Mouse (Mus musculus) spleen, adult 2 months (tissue): ENCODE data around the gene Krt13. TPM values are rescaled to one million over a fixed set of nuclear protein-coding genes. Genes with fewer than 3 reads are reported as not detected.

Experiments used
- DNase-seq, 2 experiments: peaks; one replicate each; pipeline versions ENCODE4 v3.0.0 to v3.0.0-alpha.2; 2012 to 2021; ENCODE audit warnings: low spot score in 2 of 2, low read depth in 1 of 2
- H3K27ac ChIP-seq: fragments of 200-500 bp; 2 replicates; pipeline ENCODE4 v1.5.1; 2012; ENCODE audit warnings: low read length, inconsistent platforms; ENCODE audit not compliant: insufficient read depth
- H3K27me3 ChIP-seq: fragments of 200-500 bp; 2 replicates; pipeline ENCODE4 v1.6.1; 2012; ENCODE audit warnings: mild to moderate bottlenecking, moderate library complexity, low read length, inconsistent platforms; ENCODE audit not compliant: control insufficient read depth, insufficient read depth
- H3K36me3 ChIP-seq: fragments of 200-500 bp; 2 replicates; pipeline ENCODE4 v1.6.1; 2012; ENCODE audit warnings: mild to moderate bottlenecking, low read length, inconsistent platforms; ENCODE audit not compliant: control insufficient read depth, insufficient read depth
- H3K4me1 ChIP-seq: fragments of 200-500 bp; 2 replicates; pipeline ENCODE4 v1.6.1; 2011; ENCODE audit warnings: inconsistent platforms; ENCODE audit not compliant: control insufficient read depth, insufficient read depth, insufficient read length
- H3K4me3 ChIP-seq: fragments of 200-500 bp; 2 replicates; pipeline ENCODE4 v1.5.1; 2011; ENCODE audit warnings: mild to moderate bottlenecking, inconsistent platforms; ENCODE audit not compliant: insufficient read depth, insufficient read length; ENCODE audit errors: extremely low read depth
- CTCF ChIP-seq: fragments of 200-500 bp; IDR thresholded peaks from 2 replicates; pipeline ENCODE4 v1.5.1; 2011; ENCODE audit warnings: mild to moderate bottlenecking, inconsistent platforms; ENCODE audit not compliant: insufficient read depth, insufficient read length, insufficient replicate concordance; ENCODE audit errors: extremely low read depth
- POLR2A ChIP-seq: fragments of 200-500 bp; IDR thresholded peaks from 2 replicates; pipeline ENCODE4 v1.6.1; 2011; ENCODE audit warnings: low read depth, low read length, inconsistent platforms
- WGBS: fragments of 180-500 bp; shearing (Covaris S2); methylation state at CpG from one replicate; pipeline ENCODE4 v1.1.7; 2018; 5-methylcytosine and 5-hydroxymethylcytosine counted together
- polyA plus RNA-seq: library from polyadenylated mRNA; depleted of rRNA; stranded (reverse); fragments of >200 nt; gene quantifications from 2 replicates; pipeline ENCODE4 v1.2.3, GENCODE M21; 2012

The Krt13 gene
- polyA plus RNA-seq, 1 experiment: 0.08 TPM

DNA sequence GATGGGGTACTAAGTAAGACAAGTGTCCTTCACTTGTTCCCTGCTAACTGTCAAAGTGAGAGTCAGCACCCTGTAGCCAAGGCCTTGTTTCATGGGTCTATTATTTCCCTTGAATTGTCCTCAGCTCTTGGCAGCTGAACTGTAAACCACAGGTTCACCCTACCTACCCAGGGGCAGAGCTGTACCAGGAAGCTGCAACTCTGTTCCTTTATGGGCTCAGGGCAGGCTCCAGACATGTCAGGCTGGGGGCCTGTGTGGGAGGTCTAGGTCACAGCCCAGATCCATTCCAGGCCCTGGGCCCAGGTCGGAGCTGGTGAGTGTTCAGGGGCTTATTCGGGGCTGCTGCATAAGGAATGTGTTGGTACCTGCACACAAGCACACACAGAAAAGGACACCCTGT, 18.0 kb upstream of the Krt13 start:
- Histone ChIP-seq H3K27me3 (no peaks in the 10 kb centered on the region), H3K4me1 (no peaks in the 10 kb centered on the region), H3K4me3 (no peak overlapping the region), H3K36me3 (no peaks in the 10 kb centered on the region), H3K27ac (no peak overlapping the region)
- whole genome bisulfite sequencing: 83% methylated on average over 2 of the region's 2 CpGs
- no peak for DNase-seq
- TF ChIP-seq POLR2A (no peak), CTCF (no peak)

DNA sequence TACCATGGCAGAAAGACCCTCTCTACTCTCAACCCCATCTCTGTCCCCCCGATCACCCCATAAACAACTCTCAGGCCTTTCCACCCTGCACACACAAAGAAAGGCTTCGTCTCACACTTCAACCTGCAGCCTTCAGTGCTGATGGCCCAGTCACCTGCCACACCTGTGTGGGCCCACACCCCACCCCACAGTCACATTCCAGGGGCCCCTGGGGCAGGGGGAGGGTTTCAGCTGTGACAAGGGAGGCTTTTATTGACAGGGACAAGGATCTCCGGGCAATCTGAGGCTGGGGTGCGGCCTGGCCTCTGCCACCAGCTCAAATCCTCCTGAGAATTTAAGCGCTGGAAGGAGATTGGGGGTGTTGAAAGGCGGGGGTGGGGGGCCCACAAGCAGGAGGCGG, 17.4 kb upstream of the Krt13 start:
- DNase-seq: no peak
- Histone ChIP-seq H3K4me1 (no peaks in the 10 kb centered on the region), H3K27ac (no peak overlapping the region), H3K27me3 (no peaks in the 10 kb centered on the region), H3K36me3 (no peaks in the 10 kb centered on the region), H3K4me3 (no peak overlapping the region)
- WGBS: 80% methylated on average over 7 of the region's 7 CpGs
- TF ChIP-seq CTCF: no peak
- TF ChIP-seq POLR2A: no peak

GRCm38 (mm10) chr11:100137693-100138092, 16.3 kb upstream of the Krt13 start:
- Histone ChIP-seq H3K27ac (no peak overlapping the region), H3K36me3 (no peaks in the 10 kb centered on the region), H3K4me3 (no peak overlapping the region), H3K27me3 (no peaks in the 10 kb centered on the region), H3K4me1 (no peaks in the 10 kb centered on the region)
- 72% methylated on average over 5 of the region's 5 CpGs for WGBS
- no peak for DNase-seq
- no peak for TF ChIP-seq POLR2A
- no peak for TF ChIP-seq CTCF

DNA sequence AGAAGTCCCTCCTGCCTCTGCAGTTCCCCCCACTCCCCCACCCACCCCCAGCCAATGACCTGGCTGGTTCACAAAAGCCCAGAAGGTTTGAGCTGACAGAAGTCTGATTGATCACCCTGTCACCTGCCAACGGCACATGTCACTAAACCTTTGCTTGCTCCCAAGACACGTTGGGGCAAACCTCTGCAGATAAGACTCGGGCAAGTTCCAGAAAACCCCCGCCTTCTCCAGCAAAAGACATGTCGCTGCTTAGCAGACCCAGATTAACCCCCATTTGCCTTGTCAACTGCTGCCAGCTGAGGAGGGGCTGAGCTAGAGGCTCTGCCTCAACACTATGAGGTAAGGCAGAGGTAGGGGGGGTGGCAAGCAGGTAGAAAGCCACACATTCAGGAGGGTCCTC, 15.2 kb upstream of the Krt13 start:
- Histone ChIP-seq H3K4me3 (no peak overlapping the region), H3K4me1 (no peaks in the 10 kb centered on the region), H3K36me3 (no peaks in the 10 kb centered on the region), H3K27me3 (no peaks in the 10 kb centered on the region), H3K27ac (no peak overlapping the region)
- no peak for TF ChIP-seq POLR2A
- TF ChIP-seq CTCF: no peak
- no peak for DNase-seq
- 46% methylated on average over 5 of the region's 5 CpGs for WGBS

- H3K4me1 ChIP-seq: no peaks in the 10 kb centered on the region
- DNase-seq: no peak
- no peaks in the 10 kb centered on the region for H3K36me3 ChIP-seq
- H3K27ac ChIP-seq: no peak within 1 kb of the TSS
- no peak within 1 kb of the TSS for H3K4me3 ChIP-seq
- 65% methylated on average over 7 of the region's 7 CpGs for WGBS
- TF ChIP-seq CTCF: no peak
- TF ChIP-seq POLR2A: no peak
- no peaks in the 10 kb centered on the region for H3K27me3 ChIP-seq
Observed at GRCm38 (mm10) chr11:100135731-100136130, 14.4 kb upstream of the Krt13 start, which contains the start of gene Krt15. Gene Krt15 (minus strand): TSS chr11:100135928.

DNA sequence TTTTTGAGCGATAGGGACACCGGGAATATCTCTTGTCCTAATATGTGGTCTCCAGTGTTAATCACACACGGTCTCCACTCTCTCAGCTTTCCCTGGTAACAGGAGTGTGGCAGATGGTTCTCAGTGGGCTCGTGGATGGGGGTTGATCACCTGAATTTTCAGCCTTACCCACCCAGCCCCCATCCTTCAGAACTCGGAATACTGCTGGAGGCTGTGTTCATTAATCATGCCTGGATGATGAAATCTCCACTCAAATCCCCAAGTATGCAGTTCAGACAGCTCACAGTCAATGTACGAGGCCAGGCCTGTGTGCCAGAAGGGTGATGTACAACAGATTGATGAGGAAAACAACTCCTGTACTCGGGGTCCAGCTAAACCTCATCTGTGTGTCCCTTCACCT, 3.5 kb upstream of the Krt13 start:
- no peak overlapping the region for H3K27ac ChIP-seq
- no peaks in the 10 kb centered on the region for H3K27me3 ChIP-seq
- DNase-seq: no peak
- TF ChIP-seq POLR2A (no peak), CTCF (no peak)
- no peak overlapping the region for H3K4me3 ChIP-seq
- WGBS: 82% methylated on average over 7 of the region's 7 CpGs
- H3K36me3 ChIP-seq: no peaks in the 10 kb centered on the region
- no peaks in the 10 kb centered on the region for H3K4me1 ChIP-seq

DNA sequence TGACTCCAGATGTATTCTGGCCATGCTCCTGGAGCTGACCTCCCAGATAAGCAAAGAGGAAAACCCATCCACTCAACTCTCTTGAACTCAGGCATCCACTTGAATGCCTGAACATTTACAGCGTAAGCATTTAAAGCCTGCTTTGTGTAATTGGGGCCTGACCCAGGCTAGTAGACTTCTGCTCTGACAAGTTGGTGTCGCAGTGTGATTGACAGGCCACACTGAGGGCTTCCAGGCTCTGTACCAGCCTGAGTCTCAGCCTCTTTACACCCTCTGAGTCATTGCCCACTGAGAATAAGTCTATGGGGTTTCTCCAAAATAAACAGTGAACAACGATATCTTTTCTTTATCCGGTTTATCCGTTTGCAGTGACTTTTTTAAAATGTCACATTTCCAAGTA, 1.0 kb downstream of the Krt13 start:
- H3K27me3 ChIP-seq: no peaks in the 10 kb centered on the region
- DNase-seq: no peak
- no peak overlapping the region for H3K4me3 ChIP-seq
- WGBS: 86% methylated on average over 5 of the region's 5 CpGs
- no peak overlapping the region for H3K27ac ChIP-seq
- no peaks in the 10 kb centered on the region for H3K4me1 ChIP-seq
- no peaks in the 10 kb centered on the region for H3K36me3 ChIP-seq
- TF ChIP-seq CTCF (no peak), POLR2A (no peak)
